Mouse (Mus musculus): ENCODE results near the gene Kcnip1. TPM values are rescaled to one million over a fixed set of nuclear protein-coding genes. Genes with fewer than 3 reads are reported as not detected.

Gene Kcnip1
- polyA plus RNA-seq, 1 experiment from 2014 or later = 0.27 TPM

DNA sequence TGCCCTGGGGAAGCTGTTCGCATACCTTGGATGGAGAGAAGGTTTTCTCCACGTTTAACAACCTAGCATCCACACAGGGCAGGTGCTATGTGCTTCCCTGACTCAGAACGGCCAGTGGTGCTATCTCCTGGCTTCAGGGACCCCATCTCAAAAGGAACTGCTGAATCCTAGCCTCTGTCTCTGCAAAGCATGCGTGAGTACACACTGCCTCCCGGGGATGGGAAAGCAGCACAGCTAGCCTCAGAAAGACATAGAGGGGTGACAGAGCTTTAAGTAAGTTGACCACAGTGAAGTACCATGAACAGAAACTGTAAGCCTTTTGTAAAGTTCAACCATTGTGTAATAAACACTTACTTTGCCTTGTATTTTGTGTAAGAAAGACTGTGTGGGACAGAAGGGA lies 544 bp upstream of the Kcnip1 start:
- DNase-seq (ENCODE audit: low spot score) = no peak
- 51% methylated on average over 5 of the region's 5 CpGs for WGBS
- TF ChIP-seq EP300 (IDR thresholded peaks at IDR 0.05) (no peak), CTCF (IDR thresholded peaks at IDR 0.05) (peak; percentile 20; the same call in 1 of the 2 replicates)
- H3K27me3 ChIP-seq (replicated peaks; ENCODE audit: insufficient read depth, low read length) = no peaks in the 10 kb centered on the region
- no peak overlapping the region for H3K4me2 ChIP-seq (replicated peaks; ENCODE audit: low read depth, low read length)
- H3K36me3 ChIP-seq (ENCODE audit: insufficient read depth, low read length) = no peaks in the 10 kb centered on the region
- H3K4me3 ChIP-seq (ENCODE audit: low read depth, low read length) = no peak overlapping the region
- no peaks in the 10 kb centered on the region for H3K9me3 ChIP-seq (ENCODE audit: low read length)
- no peak overlapping the region for H3K27ac ChIP-seq (ENCODE audit: low read length)
- no peaks in the 10 kb centered on the region for H3K4me1 ChIP-seq (ENCODE audit: insufficient read depth, low read depth, low read length)
- no peak overlapping the region for H3K9ac ChIP-seq (replicated peaks; ENCODE audit: low read depth)
- no peak for ATAC-seq

DNA sequence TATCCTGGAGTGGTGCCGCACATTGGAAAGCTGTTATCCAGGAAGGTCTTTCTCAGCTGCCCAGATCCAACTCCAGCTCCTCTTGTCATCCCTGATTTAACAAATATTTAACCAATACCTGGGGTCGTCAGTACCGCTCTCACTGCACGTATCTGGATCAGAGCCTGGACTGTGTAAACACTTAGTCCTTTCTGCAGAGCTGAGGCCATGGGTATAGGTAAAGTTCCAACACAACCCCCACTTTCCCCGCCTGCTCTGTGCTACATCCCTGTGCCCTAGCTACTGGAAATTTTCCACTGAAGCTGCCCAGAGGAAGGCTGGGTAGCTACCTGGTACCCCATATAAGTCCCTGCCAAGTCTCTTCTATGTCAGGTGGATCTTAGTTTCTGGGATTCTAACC lies 3.0 kb downstream of the Kcnip1 start:
- Histone ChIP-seq H3K9ac (replicated peaks; ENCODE audit: low read depth) (no peak overlapping the region), H3K4me2 (replicated peaks; ENCODE audit: low read depth, low read length) (no peak overlapping the region), H3K27me3 (replicated peaks; ENCODE audit: insufficient read depth, low read length) (no peaks in the 10 kb centered on the region), H3K36me3 (ENCODE audit: insufficient read depth, low read length) (no peaks in the 10 kb centered on the region), H3K4me1 (ENCODE audit: insufficient read depth, low read depth, low read length) (no peaks in the 10 kb centered on the region), H3K27ac (ENCODE audit: low read length) (no peak overlapping the region), H3K9me3 (ENCODE audit: low read length) (no peaks in the 10 kb centered on the region), H3K4me3 (ENCODE audit: low read depth, low read length) (no peak overlapping the region)
- no peak for DNase-seq (ENCODE audit: low spot score)
- ATAC-seq = no peak
- 45% methylated on average over 5 of the region's 5 CpGs for WGBS
- no peak for TF ChIP-seq EP300 (IDR thresholded peaks at IDR 0.05)

DNA sequence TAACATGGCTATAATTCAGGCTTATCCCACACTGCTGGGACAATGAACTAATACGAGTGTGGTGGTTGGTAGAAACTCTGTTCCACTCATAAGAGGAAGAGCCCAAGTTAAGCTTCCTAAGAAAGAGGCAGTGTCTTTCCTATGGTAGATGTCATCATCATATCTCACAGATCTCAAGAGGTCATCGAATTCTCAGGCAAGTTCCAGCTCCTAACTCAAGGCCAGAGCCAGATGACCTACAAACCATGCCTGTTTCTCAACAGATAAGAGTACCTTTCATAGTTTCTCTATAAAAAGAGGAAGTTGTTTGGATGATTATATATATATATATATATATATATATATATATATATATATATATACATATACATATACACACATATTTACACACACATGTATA lies 6.4 kb downstream of the Kcnip1 start:
- no peaks in the 10 kb centered on the region for H3K4me1 ChIP-seq (ENCODE audit: insufficient read depth, low read depth, low read length)
- WGBS = 82% methylated on average over 2 of the region's 2 CpGs
- H3K9me3 ChIP-seq (ENCODE audit: low read length) = no peaks in the 10 kb centered on the region
- TF ChIP-seq EP300 (IDR thresholded peaks at IDR 0.05) = no peak
- no peak for TF ChIP-seq CTCF (IDR thresholded peaks at IDR 0.05)
- H3K27ac ChIP-seq (ENCODE audit: low read length) = no peak overlapping the region
- no peak overlapping the region for H3K4me3 ChIP-seq (ENCODE audit: low read depth, low read length)
- H3K36me3 ChIP-seq (ENCODE audit: insufficient read depth, low read length) = no peaks in the 10 kb centered on the region
- no peak overlapping the region for H3K9ac ChIP-seq (replicated peaks; ENCODE audit: low read depth)
- ATAC-seq (no peak), DNase-seq (ENCODE audit: low spot score) (no peak)
- H3K27me3 ChIP-seq (replicated peaks; ENCODE audit: insufficient read depth, low read length) = no peaks in the 10 kb centered on the region
- no peak overlapping the region for H3K4me2 ChIP-seq (replicated peaks; ENCODE audit: low read depth, low read length)

DNA sequence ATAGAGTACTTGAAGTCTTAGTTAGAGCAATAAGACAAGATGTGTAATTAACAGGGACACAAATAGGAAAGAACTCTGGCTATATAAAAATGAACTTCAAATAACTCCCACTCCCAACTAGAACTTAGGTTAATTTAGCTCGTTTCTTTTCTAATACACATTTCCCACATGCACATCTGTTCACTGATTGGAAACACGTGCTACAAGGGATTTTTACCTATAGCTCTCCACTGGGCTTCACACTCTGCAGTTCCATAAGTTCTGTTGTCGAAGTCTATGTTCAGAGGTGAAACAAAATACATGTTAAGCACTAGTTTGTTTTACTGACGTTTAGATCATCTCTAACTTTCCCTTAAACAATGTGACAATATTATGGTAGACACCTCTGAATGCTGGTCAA lies 12.8 kb downstream of the Kcnip1 start:
- H3K9ac ChIP-seq (replicated peaks; ENCODE audit: low read depth) = no peak overlapping the region
- no peaks in the 10 kb centered on the region for H3K4me1 ChIP-seq (ENCODE audit: insufficient read depth, low read depth, low read length)
- no peak overlapping the region for H3K27ac ChIP-seq (ENCODE audit: low read length)
- no peaks in the 10 kb centered on the region for H3K27me3 ChIP-seq (replicated peaks; ENCODE audit: insufficient read depth, low read length)
- no peak overlapping the region for H3K4me2 ChIP-seq (replicated peaks; ENCODE audit: low read depth, low read length)
- WGBS = 69% methylated on average over 4 of the region's 4 CpGs
- H3K36me3 ChIP-seq (ENCODE audit: insufficient read depth, low read length) = no peaks in the 10 kb centered on the region
- no peak overlapping the region for H3K4me3 ChIP-seq (ENCODE audit: low read depth, low read length)
- no peak for ATAC-seq
- H3K9me3 ChIP-seq (ENCODE audit: low read length) = no peaks in the 10 kb centered on the region
- DNase-seq (ENCODE audit: low spot score) = no peak
- TF ChIP-seq CTCF (IDR thresholded peaks at IDR 0.05) (no peak), EP300 (IDR thresholded peaks at IDR 0.05) (no peak)

DNA sequence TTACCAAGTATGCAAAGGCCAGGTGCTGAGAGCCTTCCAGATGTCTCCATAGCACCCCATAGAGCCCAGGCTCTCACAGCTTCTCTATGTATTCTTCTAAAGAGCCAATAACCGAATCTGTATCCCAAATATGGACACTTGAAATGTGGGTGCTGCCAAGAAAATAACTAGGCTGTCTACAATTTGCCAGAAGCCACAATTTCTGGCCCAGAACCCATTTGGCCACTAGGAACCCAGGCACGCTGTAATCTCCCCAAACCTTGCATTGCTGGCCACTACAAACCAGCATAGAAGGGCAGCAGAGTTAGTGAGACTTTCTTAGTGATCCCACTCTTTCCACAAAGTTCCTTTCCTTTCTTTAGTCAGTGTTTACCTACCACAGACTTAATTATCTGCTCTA lies 17.8 kb downstream of the Kcnip1 start:
- no peaks in the 10 kb centered on the region for H3K36me3 ChIP-seq (ENCODE audit: insufficient read depth, low read length)
- no peak for ATAC-seq
- H3K4me3 ChIP-seq (ENCODE audit: low read depth, low read length) = no peak overlapping the region
- no peak overlapping the region for H3K4me2 ChIP-seq (replicated peaks; ENCODE audit: low read depth, low read length)
- no peak overlapping the region for H3K27ac ChIP-seq (ENCODE audit: low read length)
- H3K9me3 ChIP-seq (ENCODE audit: low read length) = no peaks in the 10 kb centered on the region
- no peak overlapping the region for H3K9ac ChIP-seq (replicated peaks; ENCODE audit: low read depth)
- no peak for TF ChIP-seq EP300 (IDR thresholded peaks at IDR 0.05)
- TF ChIP-seq CTCF (IDR thresholded peaks at IDR 0.05) = no peak
- 75% methylated on average over 2 of the region's 2 CpGs for WGBS
- H3K27me3 ChIP-seq (replicated peaks; ENCODE audit: insufficient read depth, low read length) = no peaks in the 10 kb centered on the region
- no peaks in the 10 kb centered on the region for H3K4me1 ChIP-seq (ENCODE audit: insufficient read depth, low read depth, low read length)
- DNase-seq (ENCODE audit: low spot score) = no peak

DNA sequence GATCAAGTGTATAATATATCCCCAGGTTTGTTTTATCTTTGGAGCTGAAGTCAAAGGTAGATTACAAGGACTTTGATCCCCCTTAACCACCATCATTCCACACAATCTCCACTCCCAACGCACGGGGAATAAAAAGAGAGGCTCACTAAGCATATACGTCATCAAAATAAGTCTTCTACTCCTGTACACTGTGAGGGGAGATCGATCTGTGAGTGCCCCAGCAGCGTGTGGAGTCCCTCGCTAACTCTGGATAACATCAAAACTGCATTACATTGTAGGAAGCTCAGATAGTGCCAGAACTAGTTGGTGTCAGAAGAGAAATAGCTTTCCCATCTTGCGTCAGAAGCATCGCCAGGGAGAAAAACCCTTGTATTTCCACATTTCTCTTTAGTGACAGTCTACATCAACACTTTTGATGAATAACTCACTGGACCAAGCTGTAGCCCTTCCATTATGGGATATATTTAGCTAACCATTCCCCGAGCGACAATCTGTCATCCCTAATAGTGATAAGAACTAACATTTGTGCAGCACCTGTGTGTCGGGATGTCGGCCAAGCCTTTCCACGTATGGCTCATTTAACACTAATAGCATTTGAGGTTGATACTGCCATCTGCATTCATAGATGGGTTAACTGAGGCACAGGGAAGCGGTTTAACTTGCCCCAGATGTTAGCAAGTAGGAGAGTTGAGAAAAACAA lies 18.5 kb downstream of the Kcnip1 start:
- DNase-seq (ENCODE audit: low spot score) (peak; percentile 11), ATAC-seq (no peak)
- 54% methylated on average over 14 of the region's 14 CpGs for WGBS
- Histone ChIP-seq H3K27ac (ENCODE audit: low read length) (no peak overlapping the region), H3K36me3 (ENCODE audit: insufficient read depth, low read length) (no peaks in the 10 kb centered on the region), H3K4me2 (replicated peaks; ENCODE audit: low read depth, low read length) (no peak overlapping the region), H3K9ac (replicated peaks; ENCODE audit: low read depth) (no peak overlapping the region), H3K27me3 (replicated peaks; ENCODE audit: insufficient read depth, low read length) (no peaks in the 10 kb centered on the region), H3K4me1 (ENCODE audit: insufficient read depth, low read depth, low read length) (no peaks in the 10 kb centered on the region), H3K4me3 (ENCODE audit: low read depth, low read length) (no peak overlapping the region), H3K9me3 (ENCODE audit: low read length) (no peaks in the 10 kb centered on the region)
- TF ChIP-seq EP300 (IDR thresholded peaks at IDR 0.05) (no peak), CTCF (IDR thresholded peaks at IDR 0.05) (no peak)

DNA sequence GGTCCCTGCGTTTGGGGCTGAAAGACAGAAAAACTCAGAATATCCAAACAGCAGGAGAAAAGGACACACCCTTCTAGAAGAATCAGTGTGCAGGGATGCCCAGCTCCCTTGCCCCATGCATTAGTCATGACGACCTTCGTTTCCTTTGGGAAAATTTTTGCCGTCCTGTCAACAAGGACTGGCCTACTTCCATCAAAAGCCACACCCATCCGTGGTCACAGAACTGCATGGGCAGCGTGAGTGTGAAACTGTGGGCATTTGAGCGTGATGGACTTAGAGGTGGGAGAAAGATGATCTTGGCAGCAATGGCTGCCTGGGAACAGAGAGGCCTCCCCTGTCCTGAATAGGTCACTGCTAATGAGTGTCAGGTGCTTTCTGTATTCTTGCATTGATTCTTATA lies 20.8 kb downstream of the Kcnip1 start:
- Histone ChIP-seq H3K4me3 (ENCODE audit: low read depth, low read length) (no peak overlapping the region), H3K27ac (ENCODE audit: low read length) (no peak overlapping the region), H3K4me1 (ENCODE audit: insufficient read depth, low read depth, low read length) (no peaks in the 10 kb centered on the region), H3K9ac (replicated peaks; ENCODE audit: low read depth) (no peak overlapping the region), H3K9me3 (ENCODE audit: low read length) (no peaks in the 10 kb centered on the region), H3K27me3 (replicated peaks; ENCODE audit: insufficient read depth, low read length) (no peaks in the 10 kb centered on the region), H3K4me2 (replicated peaks; ENCODE audit: low read depth, low read length) (no peak overlapping the region), H3K36me3 (ENCODE audit: insufficient read depth, low read length) (no peaks in the 10 kb centered on the region)
- ATAC-seq (no peak), DNase-seq (ENCODE audit: low spot score) (no peak)
- TF ChIP-seq EP300 (IDR thresholded peaks at IDR 0.05) (no peak), CTCF (IDR thresholded peaks at IDR 0.05) (no peak)
- 68% methylated on average over 7 of the region's 7 CpGs for WGBS

All from lung, postnatal 0 days (tissue).